Mouse (Mus musculus) heart, embryonic 13.5 days (tissue): ENCODE measurements around the gene Trpv4. TPM values are rescaled to one million over a fixed set of nuclear protein-coding genes. Genes with fewer than 3 reads are reported as not detected.
A peak's percentile ranks its signal among the peaks of the same experiment; 100 is the strongest.

Experiments used
- ATAC-seq: fragments of 200-750 bp; cut with Nextera tagmentation; 2 replicates; pipeline ENCODE4 v1.8.0; 2017; ENCODE audit warnings: moderate TSS enrichment; ENCODE audit not compliant: insufficient number of reproducible peaks, low FRiP score, low TSS enrichment; ENCODE audit errors: extremely low read depth
- H3K27ac ChIP-seq: fragments of 300-500 bp; sonication (generic); replicated peaks from 2 replicates; pipeline ENCODE4 v1.5.1; 2015; ENCODE audit warnings: moderate library complexity, mild to moderate bottlenecking, inconsistent platforms
- H3K27me3 ChIP-seq: fragments of 300-500 bp; sonication (generic); replicated peaks from 2 replicates; pipeline ENCODE4 v1.6.1; 2015; ENCODE audit warnings: mild to moderate bottlenecking, inconsistent platforms
- H3K36me3 ChIP-seq: fragments of 300-500 bp; sonication (generic); 2 replicates; pipeline ENCODE4 v1.6.1; 2015; ENCODE audit warnings: mild to moderate bottlenecking, inconsistent platforms
- H3K4me1 ChIP-seq: fragments of 300-500 bp; sonication (generic); 2 replicates; pipeline ENCODE4 v1.6.1; 2015; ENCODE audit warnings: inconsistent platforms
- H3K4me2 ChIP-seq: fragments of 300-500 bp; sonication (generic); 2 replicates; pipeline ENCODE4 v1.6.1; 2015; ENCODE audit warnings: inconsistent platforms, mild to moderate bottlenecking, moderate library complexity
- H3K4me3 ChIP-seq: fragments of 300-500 bp; sonication (generic); 2 replicates; pipeline ENCODE4 v1.5.1; 2015; ENCODE audit warnings: moderate library complexity, mild to moderate bottlenecking, inconsistent platforms
- H3K9ac ChIP-seq: fragments of 300-500 bp; sonication (generic); 2 replicates; pipeline ENCODE4 v1.6.1; 2015; ENCODE audit warnings: inconsistent platforms, mild to moderate bottlenecking, moderate library complexity
- H3K9me3 ChIP-seq: fragments of 300-500 bp; sonication (generic); 2 replicates; pipeline ENCODE4 v1.6.1; 2016; ENCODE audit warnings: inconsistent platforms
- WGBS: fragments of 180-500 bp; shearing (Covaris S2); methylation state at CpG from one replicate; pipeline ENCODE4 v1.1.7; 2015; ENCODE audit warnings: mixed read lengths; 5-methylcytosine and 5-hydroxymethylcytosine counted together
- polyA plus RNA-seq: library from polyadenylated mRNA; unstranded; fragments of >200 nt; fragmentation: Nextera tagmentation; extraction: Ambion mirVana; gene quantifications from 2 replicates; pipeline ENCODE4 v1.2.1, GENCODE M21; 2015

Trpv4 gene
- polyA plus RNA-seq, 1 experiment from 2014 or later = 0.83 TPM

GRCm38 (mm10) chr5:114688703-114689102 is 30.5 kb upstream of the Trpv4 start:
- H3K27me3 ChIP-seq = peaks cover 24% of the 10 kb centered on the region
- no peak for ATAC-seq
- no peak overlapping the region for H3K27ac ChIP-seq
- H3K9me3 ChIP-seq = no peaks in the 10 kb centered on the region
- H3K36me3 ChIP-seq = no peaks in the 10 kb centered on the region
- H3K4me2 ChIP-seq = no peak overlapping the region
- 79% methylated on average over 13 of the region's 13 CpGs for WGBS
- peaks cover 29% of the 10 kb centered on the region for H3K4me1 ChIP-seq
- H3K9ac ChIP-seq = no peak overlapping the region
- H3K4me3 ChIP-seq = no peak overlapping the region

- Histone ChIP-seq H3K9ac (no peak overlapping the region), H3K4me1 (peaks cover 29% of the 10 kb centered on the region), H3K4me3 (no peak overlapping the region), H3K27me3 (peaks cover 17% of the 10 kb centered on the region), H3K9me3 (no peaks in the 10 kb centered on the region), H3K27ac (no peak overlapping the region), H3K36me3 (no peaks in the 10 kb centered on the region), H3K4me2 (no peak overlapping the region)
- ATAC-seq = no peak
Observed at GRCm38 (mm10) chr5:114687901-114688300, 29.7 kb upstream of the Trpv4 start.

DNA sequence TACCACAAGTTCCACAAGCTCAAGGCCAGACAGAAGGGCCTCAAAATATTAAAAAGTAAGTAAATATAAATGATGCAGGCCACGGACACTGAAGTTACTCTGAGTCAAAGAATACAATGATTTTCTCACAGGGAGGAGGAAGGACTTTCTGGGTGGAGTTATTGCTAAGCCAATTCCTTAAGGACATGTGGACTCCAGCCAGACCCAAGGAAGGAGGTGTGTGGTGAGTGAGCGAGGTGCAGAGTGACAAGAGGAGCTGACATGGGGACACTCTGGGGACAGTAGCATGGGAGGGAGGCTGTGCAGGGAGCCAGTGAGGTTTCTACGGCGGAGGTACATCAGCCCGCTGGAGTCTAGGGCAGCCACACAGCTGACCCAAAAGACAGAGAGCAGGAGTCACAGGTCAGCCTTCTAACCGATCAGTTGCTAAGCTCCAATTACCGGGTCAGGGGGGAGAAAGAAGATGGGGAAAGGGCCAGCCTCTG is 28.5 kb upstream of the Trpv4 start:
- H3K4me3 ChIP-seq = no peak overlapping the region
- no peaks in the 10 kb centered on the region for H3K36me3 ChIP-seq
- H3K27ac ChIP-seq = no peak overlapping the region
- H3K9me3 ChIP-seq = no peaks in the 10 kb centered on the region
- H3K9ac ChIP-seq = no peak overlapping the region
- 52% methylated on average over 7 of the region's 7 CpGs for WGBS
- H3K4me2 ChIP-seq = no peak overlapping the region
- H3K4me1 ChIP-seq = peaks cover 32% of the 10 kb centered on the region
- no peak for ATAC-seq
- H3K27me3 ChIP-seq = peaks cover 9% of the 10 kb centered on the region; the same call in 1 of the 2 replicates

- Histone ChIP-seq H3K4me1 (peaks cover 36% of the 10 kb centered on the region), H3K9me3 (no peaks in the 10 kb centered on the region), H3K4me2 (no peak overlapping the region), H3K27me3 (peaks cover 8% of the 10 kb centered on the region; the same call in 1 of the 2 replicates), H3K27ac (no peak overlapping the region), H3K36me3 (no peaks in the 10 kb centered on the region), H3K4me3 (no peak overlapping the region), H3K9ac (no peak overlapping the region)
- WGBS = 81% methylated on average over 5 of the region's 5 CpGs
- no peak for ATAC-seq
Observed at GRCm38 (mm10) chr5:114685986-114686385, 27.8 kb upstream of the Trpv4 start.

DNA sequence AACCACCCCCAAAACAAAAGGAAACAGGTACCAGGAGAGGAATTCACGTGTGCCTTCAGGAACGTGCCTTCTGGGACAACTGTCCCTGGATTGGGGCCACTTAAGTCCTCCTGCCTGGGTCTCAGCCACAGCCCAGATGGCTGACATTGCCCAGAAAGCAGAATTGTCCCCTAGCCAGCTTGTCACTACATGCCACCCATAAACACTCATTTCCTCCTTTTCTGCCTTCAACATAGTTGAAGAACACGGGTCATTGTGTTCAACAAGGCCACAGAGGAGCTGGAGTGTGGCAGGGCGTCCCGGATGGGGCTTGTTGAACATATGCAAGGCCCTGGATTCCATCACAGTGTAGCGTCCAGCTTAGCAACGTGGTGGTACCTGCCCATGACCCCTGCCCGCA is 23.5 kb upstream of the Trpv4 start:
- Histone ChIP-seq H3K36me3 (peaks cover 8% of the 10 kb centered on the region), H3K9ac (peak overlapping the region; percentile 54; the same call in 1 of the 2 replicates), H3K4me1 (peaks cover 30% of the 10 kb centered on the region), H3K4me3 (no peak overlapping the region), H3K27me3 (peaks cover 6% of the 10 kb centered on the region; the same call in 1 of the 2 replicates), H3K9me3 (no peaks in the 10 kb centered on the region), H3K27ac (peak overlapping the region; percentile 33; the same call in 1 of the 2 replicates), H3K4me2 (no peak overlapping the region)
- WGBS = 64% methylated on average over 8 of the region's 8 CpGs
- ATAC-seq = no peak

DNA sequence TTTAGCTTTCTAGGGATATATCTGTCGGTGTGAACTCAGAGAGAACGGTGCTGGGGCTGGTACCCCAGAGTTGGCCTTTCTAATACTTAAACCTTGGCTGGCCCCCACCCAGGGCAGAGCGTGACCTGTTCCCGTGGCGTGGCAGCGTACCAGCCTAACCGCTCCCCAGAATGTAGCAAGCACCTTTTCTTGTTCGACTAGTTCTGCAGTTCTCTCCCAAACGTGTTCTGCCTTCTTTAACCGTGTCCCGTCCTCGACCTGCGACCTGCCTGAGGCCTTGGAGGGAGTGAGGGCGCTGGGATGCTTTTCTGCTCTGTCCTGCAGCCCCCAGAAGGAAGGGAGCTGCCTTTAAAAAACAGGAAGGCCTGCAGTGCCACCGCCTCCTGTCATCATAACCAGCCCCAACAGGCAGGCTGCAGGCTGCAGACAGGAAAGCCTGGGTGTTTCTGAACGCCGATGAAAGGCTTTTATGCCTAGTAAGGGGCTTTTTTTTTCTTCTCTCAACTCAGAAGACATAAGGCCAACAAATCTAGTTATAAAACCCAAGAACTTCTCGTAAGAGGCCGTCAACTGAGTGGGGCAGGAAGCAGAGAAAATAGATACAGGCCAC is 22.6 kb upstream of the Trpv4 start:
- H3K9ac ChIP-seq = 0 out of 2 replicates have a peak overlapping the region, but pooled peaks have one; percentile 4
- no peak for ATAC-seq

DNA sequence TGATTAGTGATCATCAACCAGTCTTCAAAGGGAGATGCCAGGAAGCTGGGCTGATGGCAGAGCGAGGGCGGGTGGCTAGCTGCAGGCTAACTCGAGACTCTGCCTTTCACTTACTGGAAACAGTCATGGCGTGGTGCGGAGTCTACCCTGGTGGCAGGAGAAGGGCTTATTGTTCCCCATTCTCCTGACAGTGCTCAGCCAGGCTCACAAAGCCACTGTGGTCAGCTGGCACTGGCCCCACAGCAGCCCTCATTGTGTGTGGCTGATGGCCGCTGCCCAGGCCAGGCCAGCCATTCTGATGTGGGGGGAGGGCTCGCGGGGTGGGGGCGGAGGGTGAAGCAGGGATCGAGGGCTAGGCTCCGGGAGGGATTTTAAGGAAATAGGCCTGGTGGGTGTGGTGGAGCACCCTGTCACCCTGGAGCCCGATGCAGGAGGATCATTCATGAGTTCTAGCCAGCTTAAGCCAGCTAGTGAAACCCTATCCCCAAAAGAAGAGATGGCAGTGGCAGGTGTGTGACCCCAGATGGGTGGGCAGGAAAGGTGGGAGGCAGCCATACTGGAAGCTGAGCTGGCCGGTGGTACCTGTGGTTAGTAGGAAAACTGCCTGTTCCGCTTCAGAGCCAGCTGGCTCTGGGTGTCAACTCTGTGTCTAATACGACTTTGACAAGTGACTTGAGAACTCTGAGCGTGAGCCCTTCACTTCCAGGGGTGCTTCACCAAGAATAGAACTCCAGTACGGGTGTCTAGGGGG is 21.8 kb upstream of the Trpv4 start:
- Histone ChIP-seq H3K4me1 (peaks cover 30% of the 10 kb centered on the region), H3K9ac (no peak overlapping the region), H3K4me2 (no peak overlapping the region), H3K27me3 (peaks cover 6% of the 10 kb centered on the region; the same call in 1 of the 2 replicates), H3K36me3 (peaks cover 21% of the 10 kb centered on the region), H3K9me3 (no peaks in the 10 kb centered on the region), H3K4me3 (no peak overlapping the region), H3K27ac (no peak overlapping the region)
- ATAC-seq = no peak
- WGBS = 72% methylated on average over 17 of the region's 17 CpGs

More for the DNA sequence above, 22.6 kb upstream of the Trpv4 start:
- Histone ChIP-seq H3K27ac (peak overlapping the region; percentile 33; the same call in 1 of the 2 replicates), H3K4me3 (no peak overlapping the region), H3K4me1 (peaks cover 30% of the 10 kb centered on the region), H3K4me2 (no peak overlapping the region), H3K36me3 (peaks cover 16% of the 10 kb centered on the region), H3K27me3 (peaks cover 6% of the 10 kb centered on the region; the same call in 1 of the 2 replicates), H3K9me3 (no peaks in the 10 kb centered on the region)
- 62% methylated on average over 19 of the region's 19 CpGs for WGBS

DNA sequence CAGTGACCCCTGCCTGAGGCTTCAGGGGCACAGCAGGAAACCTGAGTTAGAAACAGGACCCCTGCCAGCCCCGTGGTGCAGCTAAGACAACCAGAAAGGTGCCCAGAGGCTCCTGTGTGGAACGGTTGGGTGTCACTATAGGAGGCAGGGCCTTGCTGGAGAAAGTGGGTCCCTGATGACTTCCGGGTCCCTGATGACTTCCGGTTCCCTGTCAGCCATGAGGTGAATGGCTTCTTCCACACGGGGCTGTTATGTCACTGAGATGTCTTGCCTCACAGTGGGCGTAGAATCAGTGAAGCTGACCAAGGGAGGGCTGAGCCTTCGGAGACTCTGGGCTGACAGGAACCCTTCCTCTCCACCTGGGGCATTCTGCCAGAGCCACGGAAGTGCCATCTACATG is 16.4 kb upstream of the Trpv4 start:
- WGBS = 79% methylated on average over 8 of the region's 8 CpGs
- Histone ChIP-seq H3K9me3 (no peaks in the 10 kb centered on the region), H3K4me3 (no peak overlapping the region), H3K27ac (no peak overlapping the region), H3K27me3 (no peaks in the 10 kb centered on the region), H3K4me2 (no peak overlapping the region), H3K4me1 (peaks cover 3% of the 10 kb centered on the region), H3K36me3 (peaks cover 33% of the 10 kb centered on the region), H3K9ac (no peak overlapping the region)
- no peak for ATAC-seq

GRCm38 (mm10) chr5:114673114-114673513 is 14.9 kb upstream of the Trpv4 start:
- no peak overlapping the region for H3K27ac ChIP-seq
- WGBS = 82% methylated on average over 13 of the region's 13 CpGs
- peaks cover 35% of the 10 kb centered on the region for H3K36me3 ChIP-seq
- ATAC-seq = no peak
- no peaks in the 10 kb centered on the region for H3K9me3 ChIP-seq
- H3K27me3 ChIP-seq = peaks cover 3% of the 10 kb centered on the region; the same call in 1 of the 2 replicates
- H3K4me1 ChIP-seq = no peaks in the 10 kb centered on the region
- no peak overlapping the region for H3K4me3 ChIP-seq
- H3K4me2 ChIP-seq = no peak overlapping the region
- no peak overlapping the region for H3K9ac ChIP-seq

DNA sequence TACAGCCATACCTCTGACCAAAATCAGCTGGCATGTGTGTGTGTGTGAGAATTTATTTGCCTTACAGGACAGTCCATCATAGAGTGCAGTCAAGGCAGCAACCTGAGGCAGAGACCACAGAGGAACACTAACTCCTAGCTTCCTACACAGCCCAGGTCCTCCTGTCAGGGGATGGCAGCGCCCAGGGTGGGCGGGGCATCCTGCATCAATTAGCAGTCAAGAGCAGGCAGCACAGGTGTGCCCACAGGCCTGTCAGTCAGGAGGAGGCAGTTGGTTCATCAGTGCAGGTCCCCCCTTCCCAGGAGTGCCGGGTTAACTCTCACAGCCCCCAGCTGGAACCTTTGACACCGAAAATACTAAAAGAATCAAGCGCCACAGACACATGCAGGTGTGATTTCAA is 10.8 kb upstream of the Trpv4 start:
- Histone ChIP-seq H3K4me3 (no peak overlapping the region), H3K27ac (no peak overlapping the region), H3K4me1 (peaks cover 5% of the 10 kb centered on the region), H3K9me3 (no peaks in the 10 kb centered on the region), H3K9ac (no peak overlapping the region), H3K36me3 (peaks cover 12% of the 10 kb centered on the region; the same call in 1 of the 2 replicates), H3K27me3 (peaks cover 5% of the 10 kb centered on the region; the same call in 1 of the 2 replicates), H3K4me2 (no peak overlapping the region)
- 84% methylated on average over 5 of the region's 5 CpGs for WGBS
- no peak for ATAC-seq

GRCm38 (mm10) chr5:114667228-114667856 is 9.1 kb upstream of the Trpv4 start:
- Histone ChIP-seq H3K36me3 (peaks cover 12% of the 10 kb centered on the region; the same call in 1 of the 2 replicates), H3K4me2 (peak overlapping the region; percentile 70), H3K9ac (peak overlapping the region; percentile 65), H3K27me3 (peaks cover 5% of the 10 kb centered on the region; the same call in 1 of the 2 replicates), H3K4me3 (peak overlapping the region; percentile 43), H3K27ac (peak overlapping the region; percentile 71), H3K4me1 (peaks cover 5% of the 10 kb centered on the region), H3K9me3 (no peaks in the 10 kb centered on the region)
- 3% methylated on average over 36 of the region's 36 CpGs for WGBS
- ATAC-seq = peak; percentile 92
